Mouse (Mus musculus): ENCODE data around the gene Phf1.
A peak's percentile ranks its signal among the peaks of the same experiment; 100 is the strongest.

Gene Phf1

DNA sequence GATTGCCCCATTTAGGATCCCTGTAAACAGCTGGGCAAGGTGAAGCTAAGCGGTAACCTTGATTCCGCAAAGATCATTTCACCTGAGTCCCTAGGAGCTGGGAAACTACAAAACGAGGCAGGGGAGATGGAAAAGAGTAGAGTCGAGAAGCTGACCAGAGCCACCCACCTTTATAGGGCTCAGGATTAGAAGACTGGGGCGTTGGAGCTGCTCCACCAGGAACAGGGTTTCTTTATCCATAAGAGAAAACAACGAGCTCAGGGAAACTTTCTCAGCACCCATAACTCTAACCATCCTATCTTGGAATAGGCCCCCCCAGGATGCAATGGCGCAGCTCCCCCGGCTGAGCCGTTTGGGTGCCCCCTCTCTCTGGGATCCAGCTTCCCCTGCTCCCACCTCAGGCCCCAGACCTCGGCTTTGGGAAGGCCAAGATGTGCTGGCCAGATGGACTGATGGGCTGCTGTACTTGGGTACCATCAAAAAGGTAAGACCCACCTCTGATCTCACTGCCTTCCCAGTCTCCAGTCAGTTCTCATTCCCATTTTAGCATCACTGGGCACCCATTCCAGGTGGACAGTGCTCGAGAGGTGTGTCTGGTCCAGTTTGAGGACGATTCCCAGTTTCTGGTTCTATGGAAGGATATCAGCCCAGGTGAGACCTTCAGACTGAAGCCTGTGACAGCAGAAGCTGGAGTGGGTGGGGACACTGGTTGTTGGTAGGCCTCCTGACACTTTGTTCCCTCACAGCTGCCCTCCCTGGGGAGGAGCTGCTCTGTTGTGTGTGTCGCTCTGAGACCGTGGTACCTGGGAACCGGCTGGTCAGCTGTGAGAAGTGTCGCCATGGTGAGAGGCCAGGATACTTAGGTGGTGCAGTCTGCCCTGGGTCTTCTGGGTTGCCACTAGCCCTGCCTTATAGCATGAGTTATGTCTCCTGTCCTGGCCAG lies 1.3 kb downstream of the Phf1 start:
- no peak for DNase-seq (ENCODE audit: extremely low spot score)

DNA sequence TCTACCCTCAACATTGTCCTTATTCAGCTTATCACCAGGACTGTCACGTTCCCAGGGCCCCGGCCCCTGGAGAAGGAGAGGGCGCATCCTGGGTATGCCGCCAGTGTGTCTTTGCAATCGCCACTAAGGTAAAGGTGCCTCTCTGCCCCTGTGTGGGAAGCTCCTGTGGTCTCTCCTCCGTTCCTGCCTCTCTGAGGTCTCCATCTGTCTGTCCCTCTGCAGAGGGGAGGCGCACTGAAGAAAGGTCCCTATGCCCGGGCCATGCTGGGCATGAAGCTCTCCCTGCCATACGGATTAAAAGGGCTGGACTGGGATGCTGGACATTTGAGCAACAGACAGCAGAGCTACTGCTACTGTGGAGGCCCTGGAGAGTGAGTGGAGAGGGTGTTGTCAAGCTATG lies 2.2 kb downstream of the Phf1 start:
- no peak for DNase-seq (ENCODE audit: extremely low spot score)

DNA sequence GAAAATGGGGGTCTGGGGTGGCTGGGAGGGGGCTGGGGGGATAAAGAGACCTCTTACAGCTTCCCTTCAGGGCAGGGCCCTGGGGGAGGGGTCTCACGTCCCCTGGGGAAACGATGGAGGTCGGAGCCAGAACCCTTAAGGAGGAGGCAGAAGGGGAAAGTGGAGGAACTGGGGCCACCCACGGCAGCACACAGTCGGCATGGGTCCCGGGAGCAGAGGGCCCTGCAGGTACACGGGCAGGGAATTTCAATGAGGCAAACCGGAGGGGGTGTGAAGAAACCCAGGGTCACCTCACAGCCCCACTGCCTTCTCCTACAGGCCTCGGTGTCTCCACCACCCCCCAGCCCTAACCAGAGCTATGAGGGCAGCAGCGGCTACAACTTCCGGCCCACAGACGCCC lies 3.6 kb downstream of the Phf1 start:
- no peak for DNase-seq (ENCODE audit: extremely low spot score)

GRCm38 (mm10) chr17:26936921-26937695 lies 4.3 kb downstream of the Phf1 start:
- DNase-seq (ENCODE audit: extremely low spot score), result no peak

- no peak for DNase-seq (ENCODE audit: extremely low spot score)
Measured at GRCm38 (mm10) chr17:26937883-26938695, 5.2 kb downstream of the Phf1 start.

GRCm38 (mm10) chr17:26938731-26939130 lies 5.9 kb downstream of the Phf1 start:
- peak; percentile 46 for DNase-seq (ENCODE audit: extremely low spot score)

DNA sequence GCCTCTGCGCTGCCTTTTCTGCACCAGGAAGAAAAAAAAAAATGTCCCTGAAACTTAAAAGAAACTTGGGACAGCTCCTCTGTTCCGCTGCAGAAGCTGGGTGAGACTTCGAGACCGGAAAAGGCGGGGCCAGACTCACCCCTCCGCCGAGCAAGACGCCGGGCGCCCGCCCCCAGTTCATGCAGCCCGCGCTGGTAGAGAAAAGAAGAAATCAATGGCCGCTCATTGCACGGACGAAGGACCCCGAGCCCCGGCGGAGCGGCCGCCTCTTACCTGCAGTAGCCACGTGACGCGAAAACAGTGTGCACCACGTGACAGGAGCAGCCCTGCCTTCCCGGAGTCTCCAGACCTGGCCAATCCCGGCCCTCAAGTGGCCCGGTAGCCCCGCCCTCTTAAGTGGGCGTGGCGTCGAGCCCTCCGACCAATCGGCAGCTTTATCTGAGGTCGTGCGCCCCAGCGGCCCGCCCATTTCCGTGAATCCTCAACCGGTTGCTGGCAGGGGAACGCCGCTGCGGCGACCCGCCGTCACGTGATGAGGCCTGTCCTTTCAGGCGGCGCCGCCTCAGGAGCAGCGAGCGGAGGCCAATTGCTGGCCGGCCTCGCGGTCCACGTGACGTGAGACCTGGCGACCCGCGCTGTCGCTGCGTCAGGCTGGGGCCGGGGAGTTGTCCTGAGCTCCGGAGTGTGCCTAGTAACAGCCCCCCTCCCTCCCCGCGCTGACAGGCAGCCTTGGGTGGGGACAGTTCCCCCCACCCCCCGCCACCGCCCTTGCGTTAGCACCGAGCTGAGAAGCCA lies 6.5 kb downstream of the Phf1 start, which contains the start of gene Cuta:
TSS of gene Cuta (minus strand) at position 392 of the 795 bp plus-strand sequence.
- peak; percentile 99 for DNase-seq (ENCODE audit: extremely low spot score)

GRCm38 (mm10) chr17:26939973-26940300 lies 7.1 kb downstream of the Phf1 start:
- no peak for DNase-seq (ENCODE audit: extremely low spot score)

- DNase-seq (ENCODE audit: extremely low spot score), result peak; percentile 67
Measured at GRCm38 (mm10) chr17:26941031-26941789, 8.4 kb downstream of the Phf1 start, which contains the start of gene Syngap1. TSS of gene Syngap1 (plus strand) at chr17:26941253.

DNA sequence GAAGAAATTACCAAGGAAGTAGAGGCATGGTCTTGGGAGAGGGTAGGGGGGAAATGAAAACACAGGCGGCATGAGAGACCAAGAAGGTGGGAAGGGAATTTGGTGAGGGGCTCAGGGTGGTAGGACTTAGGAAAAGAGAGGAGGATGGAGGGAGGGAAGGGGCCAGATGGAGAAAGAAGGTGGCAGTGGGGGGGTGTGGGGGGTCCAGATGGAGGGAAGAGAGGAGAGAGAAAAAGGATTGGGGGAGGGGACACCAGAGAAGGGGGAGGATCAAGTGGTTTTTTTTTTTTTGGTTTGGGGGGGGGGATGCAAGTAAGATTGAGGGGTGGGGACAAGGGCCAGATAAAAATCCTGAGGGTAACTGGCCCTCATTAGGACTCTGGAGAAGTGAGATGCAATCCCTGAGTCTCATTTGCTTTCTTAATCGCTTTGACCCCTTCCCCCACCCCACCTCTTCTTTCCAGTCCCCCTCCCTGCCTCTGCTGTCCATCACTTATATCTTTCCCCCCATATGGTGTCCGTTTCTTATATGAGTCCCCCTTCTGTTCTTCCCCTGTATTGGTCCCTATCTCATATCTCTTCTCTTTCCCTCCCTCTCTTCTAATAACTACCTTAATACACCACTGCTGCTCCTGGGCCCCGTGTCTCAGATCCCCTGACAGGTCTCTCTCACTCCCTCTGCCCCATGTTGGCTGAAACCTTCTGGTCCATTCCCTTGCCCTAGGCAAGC lies 9.2 kb downstream of the Phf1 start:
- peak; percentile 12 for DNase-seq (ENCODE audit: extremely low spot score)

- peak; percentile 12 for DNase-seq (ENCODE audit: extremely low spot score)
Measured at GRCm38 (mm10) chr17:26945824-26946495, 13.1 kb downstream of the Phf1 start.

DNA sequence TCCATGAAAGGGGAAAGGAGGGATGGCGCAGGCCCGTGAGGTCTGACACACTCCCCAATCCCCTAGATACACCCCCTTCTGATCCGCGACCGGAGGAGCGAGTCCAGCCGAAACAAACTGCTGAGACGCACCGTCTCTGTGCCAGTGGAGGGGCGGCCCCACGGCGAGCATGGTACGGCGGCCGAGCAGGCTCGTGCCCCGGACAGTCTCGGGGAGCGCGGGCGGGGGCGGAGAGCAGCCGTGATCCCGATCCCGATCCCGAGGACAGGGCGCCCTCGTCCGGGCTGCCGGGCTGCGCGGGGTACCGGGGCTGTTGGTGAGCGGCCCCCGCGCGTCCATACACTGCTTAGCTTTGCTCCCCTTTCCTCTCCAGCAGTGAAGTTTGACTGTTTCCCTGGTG lies 13.7 kb downstream of the Phf1 start:
- peak; percentile 73 for DNase-seq (ENCODE audit: extremely low spot score)

GRCm38 (mm10) chr17:26947231-26948100 lies 14.6 kb downstream of the Phf1 start:
- DNase-seq (ENCODE audit: extremely low spot score), result peak; percentile 11

DNA sequence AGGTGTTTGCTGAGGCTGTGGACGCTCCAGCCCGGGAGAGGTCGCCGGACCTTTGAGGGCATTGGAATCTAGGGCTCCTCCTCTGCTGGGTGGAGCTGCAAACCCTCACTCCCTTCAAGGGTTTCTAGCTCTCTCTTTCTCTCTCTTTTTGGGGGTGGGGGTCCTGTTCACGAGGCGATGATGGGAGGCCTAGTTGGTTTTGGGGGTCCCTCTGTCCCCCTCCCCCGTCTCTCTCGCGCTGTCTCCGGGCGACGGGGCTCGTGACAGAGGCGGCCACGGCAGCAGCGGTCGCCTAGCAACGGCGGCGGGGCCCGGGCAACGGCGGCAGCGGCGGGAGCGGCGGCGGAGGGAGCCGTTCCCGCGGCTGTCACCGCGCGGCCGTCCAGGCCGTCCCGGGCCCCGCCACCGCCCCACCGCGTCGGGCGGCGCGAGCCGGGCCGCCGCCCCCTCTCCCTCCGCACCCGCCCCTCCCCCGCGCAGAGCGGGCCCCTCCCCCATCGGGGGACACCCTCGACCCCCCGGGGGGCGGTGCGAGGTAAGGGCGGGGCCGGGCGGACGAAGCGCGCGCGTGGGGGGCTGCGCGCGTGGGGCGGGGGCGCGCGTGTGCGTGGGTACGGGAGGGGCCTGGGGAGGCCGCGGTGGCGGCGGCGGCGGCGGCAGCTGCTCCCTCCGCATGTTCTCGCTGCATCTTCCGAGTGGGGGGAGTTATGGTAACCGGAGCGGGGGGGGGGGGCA lies 15.6 kb downstream of the Phf1 start:
- DNase-seq (ENCODE audit: extremely low spot score), result peak; percentile 73

DNA sequence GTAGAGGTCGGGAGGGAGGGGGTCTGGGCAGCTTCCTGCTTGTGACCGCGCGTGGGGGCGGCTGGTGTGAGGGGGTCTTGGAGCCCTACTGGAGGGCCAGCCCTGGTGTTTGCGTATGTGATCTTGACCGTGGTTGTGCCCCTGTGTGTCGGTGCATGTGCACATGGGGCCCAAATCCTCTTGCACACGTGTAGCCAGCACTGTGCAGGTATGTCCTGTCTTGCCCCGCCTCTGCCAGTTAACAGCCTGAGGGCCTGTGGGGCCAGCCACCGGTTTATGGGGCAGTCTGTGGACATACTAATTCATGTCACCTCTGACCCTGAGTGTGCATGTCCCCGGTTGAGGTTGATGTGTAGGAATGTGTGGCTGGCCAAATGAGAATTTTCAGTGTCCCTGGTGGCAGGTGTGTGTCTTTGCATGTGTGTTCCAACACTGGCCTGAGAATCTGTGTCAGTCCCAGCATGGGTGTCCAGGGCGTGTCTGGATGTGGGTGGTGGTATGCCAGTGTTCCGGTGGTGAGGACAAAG lies 16.3 kb downstream of the Phf1 start:
- peak; percentile 61 for DNase-seq (ENCODE audit: extremely low spot score)

DNA sequence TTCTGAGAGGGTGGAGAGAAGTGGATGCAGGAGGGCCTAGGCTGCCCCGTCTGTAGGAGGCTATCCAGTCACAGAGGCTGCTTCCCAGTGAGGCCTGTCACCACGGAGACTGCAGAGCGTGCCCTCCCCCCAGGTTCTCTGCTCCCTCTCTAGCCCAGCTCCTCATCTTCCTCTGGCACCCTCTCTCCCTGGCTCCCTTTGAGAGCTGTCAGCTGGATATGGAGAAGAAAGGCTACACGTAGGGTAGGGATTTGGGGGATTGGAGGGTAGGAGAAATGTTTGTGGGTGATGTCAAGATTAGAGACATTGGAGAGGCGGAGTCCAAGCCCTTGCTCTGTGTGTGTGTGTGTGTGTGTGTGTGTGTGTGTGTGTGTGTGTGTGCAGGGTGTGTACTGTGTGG lies 17.0 kb downstream of the Phf1 start:
- DNase-seq (ENCODE audit: extremely low spot score), result no peak

Measured in embryo, embryonic 9.5 days (tissue).